Mouse (Mus musculus) lung, postnatal 4 days (tissue): ENCODE data around the gene Gm10229.
"Not testable (repeated sequence)": the region's sequence is repeated elsewhere in the genome, so short reads cannot be mapped to it uniquely, and the experiment has no call there.

Experiments used
- DNase-seq, 2 experiments: peaks; one replicate each; pipeline ENCODE4 v3.0.0; 2021

Gm10229 gene

GRCm38 (mm10) chr16:89014984-89015383 is at the start of gene Gm10229:
Gene Gm10229, plus strand, starts transcription at chr16:89015284.
- DNase-seq, result not testable (repeated sequence)

- DNase-seq, result no peak
Measured at GRCm38 (mm10) chr16:89010659-89011058, 4.4 kb upstream of the Gm10229 start, which contains the start of gene Krtap22-2. Gene Krtap22-2, minus strand, starts transcription at chr16:89010759.

GRCm38 (mm10) chr16:89013973-89014372 is 1.1 kb upstream of the Gm10229 start:
- no peak for DNase-seq

- DNase-seq, result not testable (repeated sequence)
Measured at GRCm38 (mm10) chr16:89031399-89031798, 16.3 kb downstream of the Gm10229 start, which contains the start of gene Krtap6-1. Gene Krtap6-1, plus strand, starts transcription at chr16:89031699.

- DNase-seq, result not testable (repeated sequence)
Measured at GRCm38 (mm10) chr16:89041372-89041771, 26.3 kb downstream of the Gm10229 start, which contains the start of gene Gm10228. Gene Gm10228, minus strand, starts transcription at chr16:89041472.

GRCm38 (mm10) chr16:89047783-89048182 is 32.7 kb downstream of the Gm10229 start, which contains the start of gene Krtap6-5:
Gene Krtap6-5, minus strand, starts transcription at chr16:89047883.
- DNase-seq, result no peak

- not testable (repeated sequence) for DNase-seq
Measured at GRCm38 (mm10) chr16:89063902-89064301, 48.8 kb downstream of the Gm10229 start, which contains the start of gene 1110025L11Rik. Gene 1110025L11Rik, minus strand, starts transcription at chr16:89064002.
